Mouse (Mus musculus) liver, embryonic 14 days (tissue): ENCODE data around the gene Prrt2. TPM values are rescaled to one million over a fixed set of nuclear protein-coding genes. Genes with fewer than 3 reads are reported as not detected.

Experiments
- polyA plus RNA-seq: library from polyadenylated mRNA; depleted of rRNA; stranded (reverse); fragments of >200 nt; gene quantifications from 2 replicates; pipeline ENCODE4 v1.2.3, GENCODE M21; 2012; rRNA removed

The Prrt2 gene
- polyA plus RNA-seq, result 0.12 and 0.26 TPM in 2 replicates

DNA sequence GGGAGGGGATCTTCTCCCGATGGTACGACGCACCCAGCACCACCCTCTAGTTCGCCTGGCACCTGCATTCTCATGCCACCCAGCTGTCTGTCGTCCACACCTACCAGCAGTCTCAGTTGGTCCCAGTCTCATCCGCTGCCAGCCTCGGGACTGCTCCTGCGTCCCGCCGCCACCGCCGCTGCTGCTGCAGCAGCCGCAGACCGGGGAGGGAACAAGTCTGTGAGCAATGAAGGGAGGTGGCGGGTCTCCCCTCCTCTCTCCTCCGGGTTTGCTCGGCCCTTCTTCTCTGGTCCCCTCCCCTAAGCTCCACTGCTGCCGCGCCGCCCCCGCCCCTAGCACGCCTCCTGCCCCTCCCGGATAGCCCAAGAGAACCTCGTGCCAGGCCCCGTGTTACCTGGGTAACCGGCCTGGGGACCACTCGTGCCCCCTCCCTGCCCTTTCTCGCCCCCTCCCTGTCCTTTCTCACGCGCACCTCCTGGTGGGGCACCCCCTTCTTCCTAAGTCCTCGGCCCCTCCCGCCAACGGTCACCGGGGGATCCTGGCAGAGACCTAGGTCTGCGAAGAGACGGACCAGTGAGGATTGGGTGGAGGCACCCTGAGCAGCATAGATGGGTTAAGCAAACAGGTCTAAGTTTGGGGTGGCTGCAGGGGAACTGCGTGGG lies at the start of gene Prrt2, which contains the start of gene Gm42742:
Gene Prrt2 (minus strand): TSS at position 311 of the 662 bp plus-strand sequence.
Gene Gm42742 (minus strand): TSS at position 197 of the 662 bp plus-strand sequence.

DNA sequence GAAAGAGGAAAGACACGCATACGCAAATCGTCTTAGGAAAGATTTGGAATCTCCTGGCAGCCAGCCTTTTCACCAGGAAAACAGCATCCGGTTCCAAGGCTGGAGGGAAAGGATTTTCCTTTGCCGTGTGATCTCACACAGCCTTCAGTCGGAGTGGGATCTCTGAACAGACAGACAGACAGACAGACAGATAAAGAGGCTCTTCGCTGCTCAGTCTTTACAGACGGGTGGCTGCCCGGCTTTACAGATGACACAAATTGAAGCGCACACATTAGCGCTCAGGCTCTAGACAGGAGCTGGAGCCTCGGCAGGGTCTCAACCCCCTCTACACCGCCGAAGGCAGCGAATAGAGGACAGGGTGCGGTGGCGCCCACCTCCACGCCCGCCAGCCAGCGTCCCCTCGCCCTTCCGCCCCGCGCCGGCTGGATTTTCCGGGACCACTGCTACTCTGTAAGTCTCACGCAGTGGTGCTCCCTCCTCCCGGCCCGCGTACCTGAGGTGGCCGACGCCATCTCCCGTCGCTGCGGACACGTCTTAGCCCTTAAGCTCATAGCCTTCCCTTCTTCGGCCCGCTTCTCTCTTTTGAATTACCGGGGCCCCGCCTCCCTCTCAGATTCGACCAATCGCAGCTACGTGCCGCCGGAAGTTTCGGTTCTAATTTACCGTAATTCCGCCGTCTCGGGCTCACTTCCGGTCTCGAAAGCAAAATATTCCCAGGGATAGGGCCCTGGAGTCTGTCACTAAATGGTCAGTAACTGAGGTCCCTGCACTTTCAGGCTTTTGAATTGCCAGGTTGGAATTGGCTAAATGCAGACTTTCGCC lies 21.1 kb upstream of the Prrt2 start, which contains the start of gene Kif22:
Gene Kif22 (minus strand): TSS at position 621 of the 822 bp plus-strand sequence.

GRCm38 (mm10) chr7:127026984-127027726 lies 6.1 kb upstream of the Prrt2 start, which contains the start of gene Maz:
TSS of gene Maz (minus strand) at chr7:127027037.

DNA sequence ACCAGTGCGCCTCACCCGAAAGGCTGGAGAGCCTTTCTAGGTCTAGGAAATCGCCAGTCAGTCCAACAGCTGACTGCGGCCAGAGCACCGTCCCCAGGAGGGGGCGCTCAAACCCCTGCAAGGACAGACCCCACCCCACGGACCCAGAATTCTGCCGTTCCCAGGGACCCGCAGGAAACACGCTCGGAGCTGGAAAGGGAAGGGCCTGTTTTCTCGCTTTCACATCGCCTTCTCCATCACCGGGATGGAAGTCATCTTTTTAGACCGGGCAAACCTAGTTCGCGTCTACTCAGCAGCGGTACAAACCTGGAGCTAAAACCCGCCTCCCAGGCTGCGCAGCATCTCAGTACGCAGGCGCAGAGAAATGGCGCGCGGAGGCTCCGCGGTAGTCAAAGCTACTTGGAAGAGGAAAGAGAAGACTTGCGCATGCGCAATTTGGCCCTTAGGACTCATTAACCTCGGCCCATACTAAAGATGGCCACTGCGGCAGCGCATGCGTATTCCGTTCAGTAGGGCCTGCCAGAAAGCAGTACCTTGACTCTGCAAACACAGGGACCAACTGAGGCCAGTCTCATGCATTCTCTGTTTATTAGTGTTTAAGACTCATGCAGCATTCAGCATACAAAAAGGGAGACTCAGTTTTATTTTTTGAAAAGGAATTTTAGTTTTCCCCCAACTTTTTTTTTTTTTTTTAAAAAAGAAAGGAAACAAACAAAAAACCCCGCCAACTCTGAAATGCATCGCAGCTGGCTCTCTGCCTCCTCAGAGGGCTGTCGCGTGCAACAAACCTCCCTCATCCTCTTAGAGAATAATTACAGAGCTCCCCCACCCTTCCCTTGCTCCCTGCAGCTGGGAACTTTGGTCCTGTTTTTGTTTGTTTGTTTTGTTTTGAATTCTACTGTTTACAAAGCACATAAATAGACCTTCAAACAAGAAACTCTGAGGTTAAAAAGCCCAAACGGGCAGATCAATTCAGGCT lies 3.8 kb downstream of the Prrt2 start, which contains the start of gene Pagr1a:
Gene Pagr1a (minus strand): TSS at position 382 of the 979 bp plus-strand sequence.

DNA sequence TGATC lies 4.7 kb downstream of the Prrt2 start, which contains the start of gene Pagr1b:
Gene Pagr1b (minus strand): TSS at position 4 of the 5 bp plus-strand sequence.

DNA sequence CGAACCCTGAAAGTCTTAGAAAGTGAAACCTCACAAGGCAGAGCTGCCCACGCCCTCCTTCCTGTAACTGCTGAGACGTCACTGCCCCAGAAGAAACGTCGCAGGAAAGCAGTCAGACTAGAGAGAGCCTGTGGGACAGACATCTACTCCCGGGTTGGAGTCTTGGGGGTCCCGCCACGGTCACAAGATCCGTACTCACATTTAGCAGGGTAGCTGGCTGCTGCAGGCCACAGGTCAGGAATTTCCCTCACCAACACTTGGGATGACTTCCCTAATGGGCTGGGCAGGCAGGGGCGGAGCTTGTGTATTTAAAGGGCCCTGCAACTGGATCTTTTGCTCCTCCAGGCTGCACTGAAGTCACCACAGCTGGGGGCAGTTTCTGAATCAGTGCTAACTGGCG lies 6.7 kb downstream of the Prrt2 start, which contains the start of gene Mvp:
Gene Mvp (minus strand): TSS at position 302 of the 400 bp plus-strand sequence.

DNA sequence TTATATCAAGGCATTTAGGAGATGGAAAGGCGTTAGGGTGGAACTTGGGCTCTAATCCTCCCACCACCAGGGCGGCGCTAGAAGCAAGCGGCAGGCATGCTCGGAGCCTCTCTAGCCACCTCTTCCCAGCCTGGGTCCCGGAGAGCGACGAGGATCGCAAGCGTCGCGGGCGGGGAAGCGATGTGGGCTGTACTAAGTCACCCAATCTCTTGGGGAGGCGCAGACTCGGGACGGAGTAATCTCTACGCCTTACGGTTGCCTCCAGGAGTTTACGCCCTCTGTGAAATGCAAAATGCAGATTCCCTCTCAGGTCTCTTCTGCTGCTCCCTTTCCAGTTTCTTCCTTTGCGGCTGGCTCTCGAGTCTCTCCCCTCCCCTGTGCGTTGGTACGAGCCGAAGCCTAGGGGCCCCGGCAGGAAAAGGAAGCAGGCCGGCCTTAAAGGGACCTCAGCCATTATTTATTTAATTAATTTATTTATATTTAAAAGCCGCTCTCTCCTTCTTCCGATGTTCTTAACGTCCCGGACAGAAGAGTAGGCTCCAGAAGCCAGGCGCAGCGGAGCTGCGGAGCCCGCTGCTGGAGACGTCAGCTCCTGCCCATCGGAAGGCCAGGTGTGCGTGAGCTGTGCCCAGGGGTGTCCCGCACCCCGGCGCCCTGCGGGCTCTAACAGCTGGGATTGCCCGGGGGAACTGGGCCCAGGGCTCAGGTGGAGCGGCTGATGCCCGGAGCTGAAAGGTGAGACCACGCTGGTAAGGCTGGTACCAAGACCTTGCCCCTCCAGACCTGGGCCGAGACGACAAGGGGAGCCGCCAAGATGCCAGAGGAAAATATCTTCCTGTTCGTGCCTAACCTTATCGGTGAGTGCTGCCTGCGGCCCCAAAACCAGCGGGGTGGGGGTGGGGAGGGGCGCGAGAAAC lies 44.8 kb downstream of the Prrt2 start, which contains the start of gene Cdiptos:
Gene Cdiptos (minus strand): TSS at position 149 of the 917 bp plus-strand sequence.

DNA sequence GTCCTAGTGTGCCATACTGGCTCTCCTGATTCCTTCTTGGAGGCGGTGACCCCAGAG lies 45.3 kb downstream of the Prrt2 start, which contains the start of gene Cdipt:
Gene Cdipt (plus strand): TSS at position 22 of the 57 bp plus-strand sequence.

Other genes with a start within 250 kb of the Prrt2 start
- 58.6 and 66.7 TPM in 2 replicates for gene Ypel3, start 244.3 kb downstream of the Prrt2 start, polyA plus RNA-seq
- gene Tbx6, start 239.7 kb downstream of the Prrt2 start, polyA plus RNA-seq, result 1.0 and 1.3 TPM in 2 replicates
- gene Ppp4c, start 228.7 kb downstream of the Prrt2 start, polyA plus RNA-seq, result 74.0 and 86.5 TPM in 2 replicates
- gene Fam57b, start 223.5 kb downstream of the Prrt2 start, polyA plus RNA-seq, result 0.09 and 0.13 TPM in 2 replicates
- gene 4930451I11Rik, start 189.6 kb downstream of the Prrt2 start, polyA plus RNA-seq, result not detected in 2 replicates
- 0.01 and 0.03 TPM in 2 replicates for gene Doc2a, start 173.8 kb downstream of the Prrt2 start, polyA plus RNA-seq
- 58.3 and 79.1 TPM in 2 replicates for gene Hirip3, start 159.2 kb downstream of the Prrt2 start, polyA plus RNA-seq
- 23.2 and 24.6 TPM in 2 replicates for gene Ino80e, start 158.8 kb downstream of the Prrt2 start, polyA plus RNA-seq
- gene Taok2, start 136.5 kb downstream of the Prrt2 start, polyA plus RNA-seq, result 15.6 and 17.1 TPM in 2 replicates
- 9.6 and 10.9 TPM in 2 replicates for gene Tmem219, start 98.3 kb downstream of the Prrt2 start, polyA plus RNA-seq
- 4.2 and 4.6 TPM in 2 replicates for gene Kctd13, start 92.3 kb downstream of the Prrt2 start, polyA plus RNA-seq
- not detected in 2 replicates for gene Asphd1, start 71.6 kb downstream of the Prrt2 start, polyA plus RNA-seq
- 0.18 and 0.26 TPM in 2 replicates for gene Sez6l2, start 70.6 kb downstream of the Prrt2 start, polyA plus RNA-seq
- 29.7 and 37.0 TPM in 2 replicates for gene Cdipt, start 45.3 kb downstream of the Prrt2 start, polyA plus RNA-seq
- gene Cdiptos, start 45.1 kb downstream of the Prrt2 start, polyA plus RNA-seq, result 0.23 and 0.35 TPM in 2 replicates
- gene Mvp, start 6.6 kb downstream of the Prrt2 start, polyA plus RNA-seq, result 4.0 and 4.7 TPM in 2 replicates
- 0.08 TPM in 1 of 2 replicates, not detected in the other for gene Pagr1b, start 4.7 kb downstream of the Prrt2 start, polyA plus RNA-seq
- 10.6 and 17.2 TPM in 2 replicates for gene Pagr1a, start 3.9 kb downstream of the Prrt2 start, polyA plus RNA-seq
- gene Gm42742, start 114 bp downstream of the Prrt2 start, polyA plus RNA-seq, result 12.4 and 21.2 TPM in 2 replicates
- 84.8 and 98.3 TPM in 2 replicates for gene Maz, start 5.8 kb upstream of the Prrt2 start, polyA plus RNA-seq
- 58.9 and 63.9 TPM in 2 replicates for gene Kif22, start 21.3 kb upstream of the Prrt2 start, polyA plus RNA-seq
- gene Zg16, start 66.1 kb upstream of the Prrt2 start, polyA plus RNA-seq, result 0.08 TPM in 1 of 2 replicates, not detected in the other
- gene AI467606, start 70.1 kb upstream of the Prrt2 start, polyA plus RNA-seq, result 4.3 and 5.9 TPM in 2 replicates
- gene Qprt, start 101.0 kb upstream of the Prrt2 start, polyA plus RNA-seq, result 32.4 and 37.2 TPM in 2 replicates
- gene Spn, start 116.6 kb upstream of the Prrt2 start, polyA plus RNA-seq, result 9.5 and 11.2 TPM in 2 replicates
- gene Cd2bp2, start 174.8 kb upstream of the Prrt2 start, polyA plus RNA-seq, result 31.0 and 35.9 TPM in 2 replicates
- 13.4 and 15.2 TPM in 2 replicates for gene Tbc1d10b, start 187.3 kb upstream of the Prrt2 start, polyA plus RNA-seq
- 16.2 and 46.6 TPM in 2 replicates for gene Mylpf, start 187.7 kb upstream of the Prrt2 start, polyA plus RNA-seq
- 3.4 and 3.5 TPM in 2 replicates for gene Zfp553, start 211.8 kb upstream of the Prrt2 start, polyA plus RNA-seq
- gene Sept1, start 211.9 kb upstream of the Prrt2 start, polyA plus RNA-seq, result 15.1 and 15.2 TPM in 2 replicates
- gene Zfp771, start 223.1 kb upstream of the Prrt2 start, polyA plus RNA-seq, result 19.1 and 19.2 TPM in 2 replicates
- gene Dctpp1, start 239.5 kb upstream of the Prrt2 start, polyA plus RNA-seq, result 56.0 and 63.0 TPM in 2 replicates